Mouse (Mus musculus) ZHBTc4 (cell line): ENCODE results near the gene Vps13d.

Experiments used
- DNase-seq: peaks from one replicate; pipeline ENCODE4 v3.0.0-alpha.2; 2011; ENCODE audit warnings: low read depth, low spot score

Gene Vps13d

DNA sequence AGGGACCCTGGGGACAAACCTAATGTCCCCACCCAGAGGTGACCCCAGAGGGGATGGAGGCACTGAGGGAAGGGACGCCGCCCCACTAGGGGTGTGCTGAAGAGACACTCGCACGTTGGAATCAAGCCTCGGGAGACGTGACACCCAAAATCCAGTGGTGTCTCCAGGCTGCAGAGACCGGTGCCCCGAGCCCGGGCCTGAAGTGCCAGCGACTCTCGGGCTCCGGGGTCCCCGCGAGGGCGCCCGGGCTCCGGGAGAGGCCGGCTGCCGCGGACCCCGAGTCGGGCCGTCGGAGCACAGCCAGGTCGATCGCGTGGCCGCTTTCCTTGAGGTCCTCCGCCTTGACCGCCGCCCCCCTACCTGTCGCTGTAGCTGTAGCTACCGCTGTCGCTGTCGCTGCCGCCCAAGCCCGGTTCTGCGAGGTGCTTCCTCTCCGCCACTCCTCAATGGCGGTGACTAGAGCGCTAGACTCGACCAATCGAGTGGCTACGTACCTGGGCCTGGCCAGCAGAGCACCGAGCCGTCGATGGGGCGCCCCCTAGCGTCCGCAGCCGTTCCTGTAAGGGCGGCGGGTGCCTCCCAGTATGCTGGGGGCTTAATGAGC, at the start of gene Vps13d:
Vps13d (minus strand) TSS at position 447 of the 604 bp plus-strand sequence.
- peak; percentile 95 for DNase-seq

DNA sequence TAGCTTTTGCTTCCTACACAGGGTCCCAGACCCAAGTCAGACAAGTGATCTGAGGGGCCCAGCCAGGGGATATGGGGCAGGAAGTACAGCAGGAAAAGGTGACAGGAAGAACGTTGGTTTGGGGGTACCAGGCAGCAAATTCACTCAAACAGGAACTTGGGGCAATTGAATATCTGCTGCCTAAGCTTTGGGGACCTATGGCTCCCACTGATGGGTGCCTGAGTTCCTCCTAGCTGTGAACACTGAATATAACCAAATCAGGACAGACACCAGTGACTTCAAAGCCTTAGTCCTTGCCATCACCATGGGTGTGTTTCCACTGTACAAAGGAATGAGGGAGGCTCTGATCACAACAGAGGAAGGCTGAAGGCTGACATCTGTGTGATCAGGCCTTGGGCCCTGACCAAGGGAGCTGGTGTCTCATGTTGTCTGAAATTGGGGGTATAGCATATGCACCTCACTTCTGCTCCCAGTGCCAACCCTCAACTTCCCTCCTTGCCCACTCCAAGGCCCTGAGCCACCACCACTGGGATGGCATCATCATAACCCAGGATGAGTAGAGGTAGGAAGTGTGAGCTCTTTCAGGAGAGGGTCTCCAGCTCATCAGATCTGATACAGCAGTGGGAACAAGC, 48.0 kb upstream of the Vps13d start:
- no peak for DNase-seq

GRCm38 (mm10) chr4:145240723-145241231, 46.0 kb upstream of the Vps13d start:
- no peak for DNase-seq

GRCm38 (mm10) chr4:145239049-145239830, 44.4 kb upstream of the Vps13d start:
- DNase-seq, result no peak

- DNase-seq, result no peak
Measured at GRCm38 (mm10) chr4:145236027-145236426, 41.2 kb upstream of the Vps13d start.

DNA sequence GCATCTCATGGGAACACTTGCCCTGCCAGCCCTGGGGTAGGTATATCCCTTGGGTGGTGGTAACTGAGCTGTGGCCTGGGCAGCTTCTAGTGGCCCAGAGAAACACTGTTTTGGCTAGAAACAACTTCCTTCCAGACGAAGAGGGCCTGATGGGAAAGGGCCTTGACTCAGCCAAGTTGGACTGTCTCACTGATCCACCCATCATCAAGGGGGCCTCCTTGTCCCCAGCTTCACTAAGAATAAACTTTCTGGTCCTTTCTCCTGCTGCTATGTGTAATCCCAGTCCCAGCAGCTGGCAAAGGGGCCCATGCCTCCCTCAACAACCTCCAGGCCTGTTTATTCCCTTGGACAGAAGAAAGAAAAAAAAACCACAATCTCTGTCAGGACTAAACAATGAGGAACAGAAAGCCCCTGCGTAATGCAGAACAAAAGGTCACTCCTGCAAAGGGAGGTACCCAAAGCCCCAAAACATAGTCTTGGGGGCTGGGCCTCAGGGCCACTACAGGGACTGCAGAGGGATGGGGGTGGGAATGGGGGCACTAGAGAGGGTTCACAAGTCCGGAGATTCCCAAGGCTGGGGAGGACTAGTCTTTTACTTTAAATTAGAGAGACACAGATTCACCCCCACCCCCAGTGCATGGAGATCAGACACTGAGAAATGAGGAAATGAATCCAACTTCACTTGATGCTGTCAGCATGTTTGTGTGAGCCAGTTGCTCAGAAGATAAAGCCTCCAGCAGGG, 38.9 kb upstream of the Vps13d start:
- no peak for DNase-seq

GRCm38 (mm10) chr4:145231732-145232131, 36.9 kb upstream of the Vps13d start:
- no peak for DNase-seq

GRCm38 (mm10) chr4:145230647-145231046, 35.8 kb upstream of the Vps13d start:
- DNase-seq, result no peak

GRCm38 (mm10) chr4:145229524-145230163, 34.8 kb upstream of the Vps13d start:
- no peak for DNase-seq

GRCm38 (mm10) chr4:145229051-145229450, 34.2 kb upstream of the Vps13d start:
- no peak for DNase-seq

GRCm38 (mm10) chr4:145224613-145225012, 29.8 kb upstream of the Vps13d start:
- DNase-seq, result no peak

DNA sequence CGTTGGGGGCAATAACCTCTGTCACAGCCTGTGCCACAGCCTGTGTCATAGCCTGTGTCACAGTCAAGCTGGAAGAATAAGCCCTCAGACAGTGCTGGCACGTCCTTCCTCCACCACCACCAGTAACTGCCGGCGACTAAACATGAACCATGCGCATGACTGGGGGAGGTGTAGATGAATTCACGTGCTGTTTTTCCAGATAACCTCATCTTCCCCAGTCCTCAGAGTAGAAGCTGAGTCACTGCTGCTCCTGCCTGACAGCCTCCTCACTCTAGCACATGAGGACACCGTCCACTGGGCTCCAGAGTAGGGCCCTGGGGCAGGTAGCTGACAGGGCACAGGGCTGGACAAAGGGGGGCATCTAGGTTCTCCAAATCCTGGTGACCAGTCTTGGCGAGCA, 27.3 kb upstream of the Vps13d start:
- no peak for DNase-seq

DNA sequence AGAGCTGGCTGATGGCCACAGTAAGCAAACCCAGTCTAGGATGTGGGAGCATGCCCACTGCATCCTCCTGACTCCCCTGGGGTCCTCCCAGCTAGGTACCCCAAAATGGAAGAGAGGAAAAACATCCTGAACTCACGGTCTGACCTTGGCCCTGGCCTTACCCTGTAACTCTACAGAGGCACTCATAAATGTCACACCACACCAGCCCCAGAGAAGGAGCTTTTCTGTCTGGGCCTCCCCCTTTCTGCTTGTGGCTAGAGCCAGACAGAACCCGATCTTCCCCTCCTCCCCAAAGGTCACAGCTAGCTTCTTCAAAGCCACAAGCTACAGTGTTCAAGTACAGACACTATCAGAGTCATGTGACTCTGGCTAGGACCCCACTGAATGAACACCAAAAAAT, 26.6 kb upstream of the Vps13d start:
- DNase-seq, result no peak

DNA sequence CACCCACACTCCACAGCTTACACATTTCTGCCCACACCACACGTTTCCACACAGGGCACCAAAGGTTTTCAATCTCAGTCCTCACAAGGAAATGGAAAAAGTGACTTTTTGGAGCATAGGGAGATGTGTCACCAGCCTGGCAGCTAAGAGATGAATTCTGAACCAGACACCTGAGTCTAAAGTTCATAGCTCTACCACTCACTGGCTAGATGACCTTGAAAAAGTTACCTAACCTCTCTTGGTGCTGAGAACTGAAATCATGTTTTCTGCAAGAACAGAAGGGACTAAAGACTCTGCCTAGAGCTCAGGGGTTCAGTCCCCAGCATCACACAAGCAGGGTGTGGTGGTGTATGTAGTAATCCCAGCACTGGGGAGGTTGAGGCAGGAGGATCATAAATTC, 25.2 kb upstream of the Vps13d start:
- no peak for DNase-seq

DNA sequence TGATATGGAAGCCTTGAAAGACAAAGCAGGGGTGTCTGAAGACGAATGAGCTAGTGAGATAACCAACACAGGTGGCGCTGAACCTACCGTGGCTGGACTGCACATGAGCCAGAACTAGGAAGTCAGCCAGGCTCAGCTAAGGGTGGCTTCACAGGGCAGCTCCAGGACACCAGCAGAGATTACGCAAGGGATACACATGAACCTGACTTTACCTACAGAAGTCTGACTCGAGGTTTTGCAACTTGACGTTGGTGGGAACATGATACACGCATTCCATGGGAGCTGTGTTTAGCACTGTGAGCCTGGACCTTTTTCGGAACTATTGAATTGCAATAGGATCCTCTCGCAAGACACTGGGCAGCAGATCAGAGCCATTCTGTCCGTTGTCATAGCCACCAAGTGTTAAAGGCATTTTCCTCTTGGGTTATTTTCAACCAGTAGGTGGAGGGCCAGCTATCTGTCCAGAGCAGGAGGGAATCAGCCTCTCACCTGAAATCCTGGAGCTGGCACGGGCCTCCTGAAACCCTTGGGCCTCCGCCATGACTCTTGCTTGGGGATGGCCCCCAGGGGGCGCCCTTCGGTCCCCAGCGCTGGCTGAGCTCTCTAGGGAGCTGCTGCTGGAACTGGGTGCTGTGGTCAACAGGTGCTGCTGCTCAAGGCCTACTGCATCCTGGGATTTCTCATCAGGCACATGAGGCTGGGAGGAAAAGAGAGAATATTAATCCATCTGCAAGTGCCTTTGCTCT, 24.6 kb upstream of the Vps13d start:
- DNase-seq, result peak; percentile 84

GRCm38 (mm10) chr4:145217837-145218236, 23.0 kb upstream of the Vps13d start:
- DNase-seq, result no peak

DNA sequence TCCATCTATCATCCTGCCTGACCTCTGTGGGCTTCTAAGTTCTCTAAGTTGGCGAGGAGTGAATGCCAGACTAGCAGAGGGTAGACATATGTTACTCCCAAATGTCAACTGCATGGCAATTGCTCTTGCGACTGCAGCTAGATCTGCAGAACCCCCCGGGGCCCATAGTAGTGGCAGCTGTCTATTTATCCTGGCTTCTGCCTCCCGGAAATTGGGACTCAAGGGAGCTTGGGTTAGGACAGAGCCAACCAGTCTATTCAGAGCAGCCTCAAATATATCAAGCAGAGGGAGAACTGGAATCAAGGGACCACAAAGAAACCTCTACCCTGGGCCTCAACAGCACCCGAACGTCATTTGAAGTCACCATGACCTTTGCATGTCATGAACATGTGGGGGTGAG, 22.2 kb upstream of the Vps13d start:
- DNase-seq, result no peak

DNA sequence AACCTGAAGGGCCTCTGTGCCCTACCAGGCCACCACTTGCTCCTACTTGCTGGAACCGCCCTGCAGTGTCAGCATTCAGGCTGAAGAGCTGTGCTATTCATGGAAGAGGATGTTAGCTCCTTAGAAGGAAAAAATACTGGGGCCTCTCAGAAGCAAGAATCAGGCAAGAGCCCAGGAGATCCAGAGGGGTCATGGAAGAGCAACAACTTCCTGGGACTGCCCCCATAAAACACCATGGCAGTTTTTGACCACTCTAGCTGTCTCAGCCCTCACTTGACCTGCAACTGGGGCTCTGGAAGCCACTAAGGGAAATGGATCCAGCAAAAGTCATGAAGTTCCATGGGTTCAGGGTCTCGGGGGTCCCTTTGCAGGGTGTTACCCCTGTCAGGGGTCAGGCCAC, 20.6 kb upstream of the Vps13d start:
- no peak for DNase-seq

DNA sequence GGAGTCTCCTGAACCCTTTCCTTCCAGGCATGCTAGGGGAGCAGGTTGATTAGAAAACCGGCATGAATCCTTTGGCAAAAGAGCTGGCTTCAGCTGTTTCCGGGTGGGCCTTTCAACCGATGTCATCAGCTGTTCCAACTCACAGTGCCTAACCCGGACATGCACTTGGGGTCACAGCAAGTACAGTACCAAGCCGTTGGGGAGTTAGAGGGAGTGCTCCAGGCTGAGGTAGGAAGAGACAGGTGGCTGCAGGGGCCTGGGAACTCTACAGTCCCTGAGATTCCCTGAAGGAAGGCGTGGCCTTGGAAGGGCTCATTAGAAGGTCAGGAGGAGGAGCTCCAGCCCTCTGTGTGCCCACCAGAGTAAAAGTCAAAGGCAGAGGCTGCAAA, 20.0 kb upstream of the Vps13d start:
- peak; percentile 54 for DNase-seq

- peak; percentile 97 for DNase-seq
Measured at GRCm38 (mm10) chr4:145213999-145214785, 19.4 kb upstream of the Vps13d start.
